Mouse (Mus musculus): ENCODE measurements around the gene Smim24. TPM values are rescaled to one million over a fixed set of nuclear protein-coding genes. Genes with fewer than 3 reads are reported as not detected.

Gene Smim24
- polyA plus RNA-seq, 1 experiment, result 51.1 TPM

DNA sequence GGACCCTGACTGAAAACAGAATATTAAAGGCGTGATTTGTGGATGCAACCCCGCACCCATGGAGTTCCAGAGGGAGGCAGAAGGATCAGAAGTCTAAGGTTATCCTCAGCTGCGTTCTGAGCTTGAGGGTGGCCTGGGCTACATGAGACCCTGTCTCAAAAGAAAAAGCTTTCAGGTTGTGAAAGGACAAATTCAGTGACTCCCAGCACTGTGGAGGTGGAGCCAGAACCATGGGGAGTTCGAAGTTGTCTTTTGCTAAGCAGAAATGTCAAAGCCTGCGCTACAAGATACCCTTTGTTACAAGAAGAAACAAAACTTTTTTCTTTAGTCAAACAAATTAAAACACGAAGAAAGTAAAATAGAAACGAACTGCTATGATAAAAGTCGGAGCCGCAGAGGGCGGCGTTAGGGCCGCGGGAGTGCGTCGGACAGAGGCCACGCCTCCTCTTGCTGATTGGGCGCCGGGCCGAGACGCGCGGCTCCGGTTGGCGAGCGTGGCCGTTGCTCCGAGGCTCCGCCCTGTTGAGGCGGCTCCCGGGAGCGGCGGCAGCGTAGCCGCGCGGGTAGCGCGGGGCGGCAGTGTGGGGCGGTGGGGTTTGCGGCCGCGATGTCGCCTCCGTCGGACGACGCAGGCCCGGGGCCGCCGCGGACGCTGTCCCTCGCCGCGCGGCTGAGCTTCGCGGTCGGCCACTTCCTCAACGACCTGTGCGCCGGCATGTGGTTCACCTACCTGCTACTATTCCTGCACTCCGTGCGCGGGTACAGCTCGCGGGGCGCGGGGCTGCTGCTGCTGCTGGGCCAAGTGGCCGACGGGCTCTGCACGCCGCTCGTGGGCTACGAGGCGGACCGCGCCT, 35.6 kb upstream of the Smim24 start, which contains the start of gene Mfsd12:
Gene Mfsd12, plus strand, starts transcription at position 501 of the 854 bp plus-strand sequence.
- peak within 1 kb of the TSS; percentile 48; the same call in 1 of the 2 replicates for H3K27ac ChIP-seq (ENCODE audit: control insufficient read depth, insufficient read depth, low read length)
- H3K4me1 ChIP-seq (replicated peaks; ENCODE audit: control insufficient read depth, insufficient read depth, low read length), result peaks cover 34% of the 10 kb centered on the region
- peak; percentile 89 for DNase-seq
- H3K4me3 ChIP-seq (ENCODE audit: control insufficient read depth, insufficient read depth, low read length), result peak within 1 kb of the TSS; percentile 64
- H3K36me3 ChIP-seq (ENCODE audit: control insufficient read depth, insufficient read depth, low read length), result no peaks in the 10 kb centered on the region
- peak; percentile 74 for TF ChIP-seq POLR2A (IDR thresholded peaks at IDR 0.05; ENCODE audit: control insufficient read depth, extremely low read depth, insufficient read depth, low read length, poor library complexity)
- peak; percentile 68; the same call in 1 of the 2 replicates for TF ChIP-seq CTCF (IDR thresholded peaks at IDR 0.05; ENCODE audit: borderline replicate concordance, control insufficient read depth, extremely low read depth, insufficient read depth, low read length, poor library complexity)
- H3K27me3 ChIP-seq (ENCODE audit: control insufficient read depth, insufficient read depth, low read length), result no peaks in the 10 kb centered on the region
- 2% methylated on average over 79 of the region's 79 CpGs for WGBS

GRCm38 (mm10) chr10:81358209-81358608, 34.6 kb upstream of the Smim24 start:
- 35% methylated on average over 4 of the region's 4 CpGs for WGBS
- Histone ChIP-seq H3K4me3 (ENCODE audit: control insufficient read depth, insufficient read depth, low read length) (peak overlapping the region; percentile 64), H3K27ac (ENCODE audit: control insufficient read depth, insufficient read depth, low read length) (no peak overlapping the region), H3K36me3 (ENCODE audit: control insufficient read depth, insufficient read depth, low read length) (no peaks in the 10 kb centered on the region), H3K27me3 (ENCODE audit: control insufficient read depth, insufficient read depth, low read length) (no peaks in the 10 kb centered on the region), H3K4me1 (replicated peaks; ENCODE audit: control insufficient read depth, insufficient read depth, low read length) (peaks cover 28% of the 10 kb centered on the region)
- DNase-seq, result no peak
- TF ChIP-seq CTCF (IDR thresholded peaks at IDR 0.05; ENCODE audit: borderline replicate concordance, control insufficient read depth, extremely low read depth, insufficient read depth, low read length, poor library complexity) (no peak), POLR2A (IDR thresholded peaks at IDR 0.05; ENCODE audit: control insufficient read depth, extremely low read depth, insufficient read depth, low read length, poor library complexity) (no peak)

DNA sequence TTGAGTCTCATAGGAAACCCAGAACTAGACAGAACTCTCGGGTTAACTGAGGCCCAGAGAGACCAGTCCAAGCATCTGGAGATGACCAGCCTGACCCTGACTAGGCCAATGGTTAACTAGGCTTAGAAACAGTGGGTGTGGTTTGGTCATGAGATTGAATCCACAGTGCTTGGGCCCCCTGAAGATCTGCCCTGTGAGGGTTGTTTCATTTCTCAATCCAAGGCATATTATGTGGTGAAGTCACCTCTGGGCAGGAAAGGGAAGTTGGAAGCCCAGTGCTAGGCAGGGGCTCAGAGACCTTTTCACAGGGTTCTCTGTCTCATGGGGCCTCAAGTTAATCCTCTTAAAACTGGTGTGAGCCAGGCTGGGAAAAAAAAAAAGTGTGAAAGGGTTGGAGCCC, 34.0 kb upstream of the Smim24 start:
- peaks cover 28% of the 10 kb centered on the region for H3K4me1 ChIP-seq (replicated peaks; ENCODE audit: control insufficient read depth, insufficient read depth, low read length)
- H3K36me3 ChIP-seq (ENCODE audit: control insufficient read depth, insufficient read depth, low read length), result no peaks in the 10 kb centered on the region
- DNase-seq, result no peak
- 50% methylated on average over 1 of the region's 1 CpGs for WGBS
- no peak overlapping the region; the same call in 1 of the 2 replicates for H3K27ac ChIP-seq (ENCODE audit: control insufficient read depth, insufficient read depth, low read length)
- TF ChIP-seq POLR2A (IDR thresholded peaks at IDR 0.05; ENCODE audit: control insufficient read depth, extremely low read depth, insufficient read depth, low read length, poor library complexity) (no peak), CTCF (IDR thresholded peaks at IDR 0.05; ENCODE audit: borderline replicate concordance, control insufficient read depth, extremely low read depth, insufficient read depth, low read length, poor library complexity) (no peak)
- no peaks in the 10 kb centered on the region for H3K27me3 ChIP-seq (ENCODE audit: control insufficient read depth, insufficient read depth, low read length)
- no peak overlapping the region for H3K4me3 ChIP-seq (ENCODE audit: control insufficient read depth, insufficient read depth, low read length)

GRCm38 (mm10) chr10:81360721-81361120, 32.1 kb upstream of the Smim24 start:
- no peak for DNase-seq
- Histone ChIP-seq H3K4me3 (ENCODE audit: control insufficient read depth, insufficient read depth, low read length) (no peak overlapping the region), H3K4me1 (replicated peaks; ENCODE audit: control insufficient read depth, insufficient read depth, low read length) (peaks cover 28% of the 10 kb centered on the region), H3K27ac (ENCODE audit: control insufficient read depth, insufficient read depth, low read length) (no peak overlapping the region), H3K36me3 (ENCODE audit: control insufficient read depth, insufficient read depth, low read length) (no peaks in the 10 kb centered on the region), H3K27me3 (ENCODE audit: control insufficient read depth, insufficient read depth, low read length) (no peaks in the 10 kb centered on the region)
- no peak for TF ChIP-seq POLR2A (IDR thresholded peaks at IDR 0.05; ENCODE audit: control insufficient read depth, extremely low read depth, insufficient read depth, low read length, poor library complexity)
- TF ChIP-seq CTCF (IDR thresholded peaks at IDR 0.05; ENCODE audit: borderline replicate concordance, control insufficient read depth, extremely low read depth, insufficient read depth, low read length, poor library complexity), result no peak
- WGBS, result 88% methylated on average over 8 of the region's 8 CpGs

GRCm38 (mm10) chr10:81362336-81362949, 30.4 kb upstream of the Smim24 start:
- DNase-seq, result no peak
- H3K4me1 ChIP-seq (replicated peaks; ENCODE audit: control insufficient read depth, insufficient read depth, low read length), result peaks cover 17% of the 10 kb centered on the region
- no peak overlapping the region for H3K4me3 ChIP-seq (ENCODE audit: control insufficient read depth, insufficient read depth, low read length)
- 98% methylated on average over 12 of the region's 12 CpGs for WGBS
- H3K27ac ChIP-seq (ENCODE audit: control insufficient read depth, insufficient read depth, low read length), result no peak overlapping the region
- no peaks in the 10 kb centered on the region for H3K27me3 ChIP-seq (ENCODE audit: control insufficient read depth, insufficient read depth, low read length)
- TF ChIP-seq CTCF (IDR thresholded peaks at IDR 0.05; ENCODE audit: borderline replicate concordance, control insufficient read depth, extremely low read depth, insufficient read depth, low read length, poor library complexity), result no peak
- H3K36me3 ChIP-seq (ENCODE audit: control insufficient read depth, insufficient read depth, low read length), result peaks cover 9% of the 10 kb centered on the region

- TF ChIP-seq POLR2A (IDR thresholded peaks at IDR 0.05; ENCODE audit: control insufficient read depth, extremely low read depth, insufficient read depth, low read length, poor library complexity) (no peak), CTCF (IDR thresholded peaks at IDR 0.05; ENCODE audit: borderline replicate concordance, control insufficient read depth, extremely low read depth, insufficient read depth, low read length, poor library complexity) (no peak)
- H3K27me3 ChIP-seq (ENCODE audit: control insufficient read depth, insufficient read depth, low read length), result no peaks in the 10 kb centered on the region
- DNase-seq, result no peak
- 94% methylated on average over 54 of the region's 54 CpGs for WGBS
- H3K4me1 ChIP-seq (replicated peaks; ENCODE audit: control insufficient read depth, insufficient read depth, low read length), result peaks cover 6% of the 10 kb centered on the region
- H3K36me3 ChIP-seq (ENCODE audit: control insufficient read depth, insufficient read depth, low read length), result peaks cover 19% of the 10 kb centered on the region
- no peak overlapping the region for H3K4me3 ChIP-seq (ENCODE audit: control insufficient read depth, insufficient read depth, low read length)
- no peak overlapping the region for H3K27ac ChIP-seq (ENCODE audit: control insufficient read depth, insufficient read depth, low read length)
Observed at GRCm38 (mm10) chr10:81363436-81364346, 29.2 kb upstream of the Smim24 start.

All from thymus, adult 2 months (tissue).